Mouse (Mus musculus): ENCODE data around the gene Tbc1d17. TPM values are rescaled to one million over a fixed set of nuclear protein-coding genes. Genes with fewer than 3 reads are reported as not detected.
A peak's percentile ranks its signal among the peaks of the same experiment; 100 is the strongest.

Tbc1d17 gene
- total RNA-seq, 2 experiments from 2014 or later = 33.0 to 38.0 TPM

DNA sequence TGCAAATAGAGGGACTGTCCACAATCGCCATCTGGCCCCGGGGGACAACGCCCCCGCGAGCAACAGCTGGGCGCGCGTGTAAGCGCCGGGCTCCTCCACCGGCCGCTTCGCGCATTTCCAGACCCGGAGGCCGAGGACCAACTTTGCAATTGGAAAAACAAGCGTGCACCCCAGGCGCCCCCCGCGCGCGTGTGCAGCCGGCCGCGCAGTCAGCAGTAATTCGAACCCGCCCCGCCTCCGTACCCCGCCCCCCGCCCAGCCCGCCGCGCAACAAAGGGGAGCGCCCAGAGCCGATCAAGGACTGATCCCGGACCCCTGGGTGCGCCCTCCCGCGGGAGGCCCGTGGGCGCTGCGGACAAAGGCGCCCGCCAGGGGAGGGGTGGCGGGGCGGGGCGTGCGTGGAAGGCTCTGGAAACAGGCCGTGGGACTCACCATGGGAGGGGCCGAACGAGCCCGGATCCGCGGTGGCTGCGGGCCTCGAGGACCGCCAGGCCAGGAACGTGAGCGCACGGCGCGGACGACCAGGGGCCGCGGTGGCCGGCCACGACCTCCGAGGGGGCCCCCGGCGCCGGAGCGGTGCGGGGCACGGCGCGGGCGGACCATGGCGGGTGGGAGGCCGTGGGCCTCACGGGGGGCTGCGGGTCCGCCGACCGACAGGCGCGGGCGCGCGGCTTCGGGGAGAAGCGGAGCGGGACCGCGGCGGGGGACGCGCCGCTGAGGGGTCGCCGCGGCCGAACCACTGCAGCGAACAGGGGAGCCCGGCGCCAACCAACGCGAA is 20.2 kb upstream of the Tbc1d17 start:
- DNase-seq = peak; percentile 78

DNA sequence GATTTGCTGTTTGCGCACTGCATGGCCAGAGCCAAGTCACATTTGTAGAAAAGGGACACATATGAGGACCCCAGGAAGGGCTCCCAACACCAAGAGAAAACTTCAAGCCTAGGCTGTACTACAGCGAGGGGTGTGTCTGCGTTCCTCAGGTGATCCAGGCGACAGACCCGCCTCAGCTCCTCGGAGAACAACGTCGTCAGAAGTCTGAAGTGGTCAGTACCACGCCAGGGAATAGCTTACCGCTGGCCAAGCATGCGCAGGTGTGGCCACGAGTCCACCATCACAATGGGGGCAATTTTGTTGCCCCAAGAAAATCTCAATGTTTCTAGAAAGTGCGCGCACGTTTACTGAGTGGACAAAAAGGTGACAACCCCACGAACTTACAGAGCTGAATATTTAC is 19.6 kb upstream of the Tbc1d17 start:
- DNase-seq = no peak

DNA sequence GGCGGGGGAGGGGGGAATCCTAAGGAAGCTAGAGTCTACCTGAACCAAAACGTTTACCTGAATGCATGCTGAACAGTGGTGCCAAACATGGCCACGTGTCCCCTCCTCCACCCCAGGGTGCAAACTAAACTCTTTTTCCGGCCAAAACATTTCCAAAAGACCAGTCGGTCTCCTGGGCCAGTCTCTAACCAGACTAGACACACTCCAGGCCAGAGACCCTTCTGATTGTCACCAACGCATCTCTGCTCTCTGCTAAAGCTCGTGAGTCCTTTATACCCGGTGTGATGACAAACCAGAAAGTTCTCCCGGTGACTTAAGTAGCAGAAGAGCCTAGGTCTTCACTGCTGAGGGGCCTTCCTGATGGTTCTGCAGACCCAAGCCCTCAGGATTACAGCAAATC is 18.9 kb upstream of the Tbc1d17 start:
- no peak for DNase-seq

DNA sequence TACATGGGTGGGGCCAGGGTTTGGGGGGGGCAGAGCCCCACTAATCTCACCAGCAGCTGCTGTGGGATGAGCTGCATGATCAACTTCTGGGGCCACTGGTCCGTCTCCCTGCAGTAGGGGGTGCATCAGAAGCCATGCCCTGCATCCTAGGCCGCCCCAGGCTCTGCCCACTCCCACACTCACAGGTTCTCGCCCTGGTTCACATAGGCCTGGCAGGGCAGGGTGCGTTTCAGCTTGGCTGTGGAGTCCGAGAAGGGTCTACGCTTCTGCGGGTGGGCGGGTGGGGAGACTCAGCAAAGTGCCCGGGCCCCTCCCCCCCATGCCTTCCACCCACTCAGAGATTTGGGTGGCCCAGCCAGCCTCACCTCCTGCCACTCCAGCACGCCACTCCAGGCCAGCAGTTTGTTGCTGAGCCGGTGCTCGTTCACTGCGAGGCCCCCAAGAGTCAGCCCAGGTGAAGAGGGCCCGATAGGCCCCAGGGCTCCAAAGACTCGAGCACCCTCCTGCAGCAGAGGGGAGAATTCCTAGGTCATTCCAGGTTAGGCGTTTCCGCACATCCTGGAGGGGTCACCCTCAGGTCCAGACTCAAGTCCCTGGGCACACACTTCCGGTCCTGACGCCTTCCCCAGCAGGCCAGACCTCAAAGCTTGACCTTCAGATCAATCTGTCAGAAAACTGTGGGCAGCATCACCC is 18.3 kb upstream of the Tbc1d17 start:
- DNase-seq = no peak

DNA sequence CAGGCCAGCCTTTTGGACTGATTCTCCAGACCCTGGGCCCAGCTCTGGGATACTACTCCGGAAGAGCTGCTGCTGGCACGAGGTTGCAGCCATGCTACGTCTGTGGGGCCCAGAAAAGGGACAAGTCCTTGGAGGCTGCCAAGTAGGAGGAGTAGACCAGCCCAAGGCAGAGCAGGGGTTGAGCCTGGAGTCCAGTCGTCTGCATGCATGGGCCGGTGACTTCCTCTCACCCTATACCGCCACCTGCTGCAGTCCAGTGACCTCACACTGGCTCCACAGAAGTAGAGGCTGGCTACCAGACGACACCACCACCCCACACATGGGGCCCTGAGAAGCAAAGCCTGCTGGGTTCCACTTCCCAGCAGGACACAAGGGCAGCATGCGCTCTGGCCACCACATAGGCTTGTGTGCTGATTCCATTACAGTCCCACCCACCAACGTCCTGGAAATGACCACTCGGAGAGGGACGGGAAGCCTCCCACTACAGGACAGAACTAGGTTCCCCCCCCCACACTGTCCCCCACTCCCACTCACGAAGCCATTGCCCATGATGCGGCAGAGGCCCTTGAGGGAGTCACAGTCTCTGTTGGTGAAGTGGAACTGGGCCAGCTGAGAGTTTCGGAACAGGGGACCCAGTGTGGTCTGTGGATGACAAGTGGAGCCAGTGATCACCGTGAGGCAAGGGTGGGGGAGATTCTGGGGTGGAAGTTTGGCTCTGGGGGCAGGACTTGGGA is 17.6 kb upstream of the Tbc1d17 start:
- peak; percentile 82 for DNase-seq

DNA sequence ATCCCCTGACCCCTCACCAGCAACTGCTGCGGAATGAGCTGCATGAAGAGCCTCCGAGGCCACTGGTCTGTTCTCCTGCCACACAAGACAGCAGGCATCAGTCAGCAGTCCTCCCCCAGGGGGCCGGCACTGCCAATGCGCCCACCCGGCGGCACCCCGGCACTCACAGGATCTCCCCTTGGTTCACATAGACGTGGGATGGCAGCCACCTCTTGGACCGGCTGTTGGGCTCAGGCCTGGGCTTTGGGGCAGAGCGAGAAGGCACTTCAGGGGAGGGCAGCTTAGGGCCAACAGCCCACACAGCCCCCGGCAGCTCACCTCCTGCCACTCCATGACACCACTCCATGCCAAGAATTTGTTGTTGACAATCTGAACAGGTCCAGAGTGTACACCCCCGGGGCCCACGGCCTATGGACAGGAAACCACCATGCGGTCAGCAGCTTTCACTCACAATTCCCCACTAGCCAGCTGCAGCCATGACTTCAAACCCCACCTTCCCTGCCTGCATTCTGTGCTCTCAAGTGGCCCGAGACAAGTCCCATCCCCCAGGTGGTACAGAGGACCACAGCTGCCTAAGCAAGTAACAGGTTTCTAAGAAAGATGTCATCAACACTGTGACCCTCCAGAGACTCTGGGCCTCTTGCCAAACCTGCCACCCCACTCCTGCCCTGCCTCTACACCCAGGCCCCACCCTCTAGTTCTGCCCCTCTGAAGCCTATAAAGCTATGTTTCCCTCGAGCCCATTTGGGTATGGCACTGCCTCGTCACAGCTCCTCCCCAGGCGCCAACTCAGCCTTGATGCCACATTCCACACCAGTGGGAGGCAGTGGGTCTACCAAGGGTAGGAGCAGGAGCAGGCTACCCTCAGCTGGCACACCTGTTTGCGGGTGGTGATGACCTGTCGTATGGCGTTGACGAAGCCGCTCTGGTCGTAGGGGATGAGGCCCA is 16.0 kb upstream of the Tbc1d17 start:
- peak; percentile 62 for DNase-seq

DNA sequence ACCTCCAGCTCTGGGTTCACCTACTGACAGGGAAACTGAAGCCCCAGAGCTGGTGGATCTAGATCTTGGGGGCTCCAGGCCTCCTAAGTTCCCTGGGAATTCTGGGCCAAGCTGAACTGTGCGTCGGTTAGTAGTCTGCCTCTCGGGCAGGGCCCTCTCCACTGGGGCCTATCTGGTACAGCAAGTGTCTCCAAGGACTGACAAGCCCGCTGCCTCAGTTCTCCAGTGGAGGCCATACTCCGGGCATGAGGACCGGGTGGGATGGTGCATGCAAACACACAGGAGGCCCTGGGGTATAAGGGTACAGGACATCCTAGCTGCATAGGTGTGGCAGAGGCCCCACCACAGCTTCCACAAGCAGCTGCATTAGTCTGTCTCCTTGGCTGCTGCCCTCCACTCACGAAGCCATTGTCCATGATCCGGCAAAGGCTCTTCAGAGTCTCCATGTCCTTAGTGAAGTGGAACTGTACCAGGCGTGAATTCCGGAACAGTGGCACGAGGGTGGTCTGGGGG is 15.2 kb upstream of the Tbc1d17 start:
- no peak for DNase-seq

DNA sequence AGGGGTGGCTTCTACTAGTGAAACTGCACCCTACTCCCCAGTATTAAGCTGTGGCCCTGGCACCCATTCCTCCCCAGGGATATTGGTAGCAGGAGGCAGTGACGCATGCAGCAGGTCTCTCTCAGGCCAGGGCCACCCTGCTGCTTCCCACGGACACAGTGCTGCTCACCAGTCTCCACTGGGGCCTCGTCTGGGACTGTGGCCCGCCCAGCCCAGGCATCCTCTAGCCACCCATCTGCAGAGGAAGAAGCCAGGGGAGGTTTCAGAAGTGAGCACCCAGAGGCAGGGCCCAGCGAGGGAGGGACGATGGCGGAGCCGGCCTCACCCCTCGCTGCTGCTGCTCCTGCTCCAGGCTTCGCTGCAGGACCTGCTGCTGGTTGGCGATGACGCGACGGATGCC is 14.3 kb upstream of the Tbc1d17 start:
- DNase-seq = peak; percentile 7

DNA sequence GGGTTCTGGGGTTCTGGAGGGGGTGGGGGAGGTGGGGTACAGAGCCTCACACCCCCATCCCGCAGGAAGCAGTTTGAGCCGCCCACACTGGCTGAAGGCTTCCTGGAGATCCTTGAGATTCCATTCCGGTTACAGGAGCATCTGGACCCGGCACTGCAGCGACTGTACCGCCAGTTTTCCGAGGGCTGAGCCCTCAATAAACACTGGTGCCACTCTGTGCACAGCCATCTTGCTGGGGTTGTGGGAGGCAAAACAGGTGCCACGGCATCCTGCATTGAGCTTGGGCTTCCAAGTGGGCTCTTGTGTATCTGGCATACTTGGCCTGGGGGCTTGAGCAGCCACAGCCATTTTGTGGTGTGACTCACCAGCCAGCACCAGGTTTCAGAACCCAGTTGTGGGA is 13.6 kb upstream of the Tbc1d17 start:
- DNase-seq = no peak

DNA sequence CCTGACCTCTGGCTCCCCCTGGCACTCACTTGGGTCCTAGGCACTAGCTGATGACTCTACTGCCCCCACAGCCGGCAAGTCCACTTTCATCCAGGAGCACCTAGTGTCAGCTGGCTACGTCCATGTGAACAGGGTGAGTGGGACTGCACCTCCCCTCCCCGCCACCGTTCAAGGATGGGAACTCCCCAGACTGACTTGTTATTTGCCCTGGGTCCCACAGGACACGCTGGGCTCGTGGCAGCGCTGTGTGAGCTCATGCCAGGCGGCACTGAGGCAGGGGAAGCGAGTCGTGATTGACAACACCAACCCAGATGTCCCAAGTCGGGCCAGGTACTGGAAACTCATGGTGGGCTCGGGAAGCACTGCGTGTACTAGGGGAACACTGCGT is 12.5 kb upstream of the Tbc1d17 start:
- DNase-seq = no peak

DNA sequence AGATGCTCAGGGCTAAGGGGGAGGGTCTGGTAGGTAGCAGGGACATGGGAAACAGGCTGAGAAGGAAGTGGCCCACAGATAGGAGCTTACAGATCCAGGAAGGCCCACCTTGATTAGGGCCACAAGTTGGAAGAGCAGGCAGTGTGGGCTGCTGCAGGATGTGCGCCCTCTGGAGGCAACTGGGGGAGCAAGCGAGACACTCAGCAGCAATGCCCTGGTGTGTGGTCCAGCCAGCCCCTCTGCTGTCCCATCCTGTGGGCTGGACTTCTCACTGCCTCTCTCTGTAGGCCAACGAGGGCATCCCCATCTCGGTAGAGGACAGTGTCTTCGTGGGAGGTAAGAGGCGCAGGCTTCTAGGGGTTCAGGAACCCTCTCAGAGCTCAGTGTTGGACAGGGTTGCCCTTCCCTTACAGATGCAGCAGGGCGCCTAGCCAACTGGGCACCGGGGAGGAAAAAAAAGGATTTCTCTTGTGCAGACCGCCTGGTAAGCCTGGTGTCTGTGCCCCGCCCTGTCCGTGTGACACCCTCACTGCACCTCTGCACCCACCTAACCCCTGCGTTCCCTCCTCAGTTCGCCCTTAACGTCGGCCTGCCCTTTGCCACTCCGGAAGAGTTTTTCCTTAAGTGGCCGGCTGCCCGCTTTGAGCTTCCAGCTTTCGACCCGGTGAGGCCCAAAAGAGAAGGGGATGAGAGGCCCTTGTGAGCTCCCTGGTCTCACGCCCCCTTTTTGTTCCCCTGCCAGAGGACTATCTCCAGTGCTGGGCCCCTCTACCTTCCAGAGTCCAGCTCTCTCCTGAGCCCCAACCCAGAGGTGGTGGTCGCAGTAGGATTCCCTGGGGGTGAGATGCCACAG is 11.9 kb upstream of the Tbc1d17 start:
- DNase-seq = peak; percentile 86

DNA sequence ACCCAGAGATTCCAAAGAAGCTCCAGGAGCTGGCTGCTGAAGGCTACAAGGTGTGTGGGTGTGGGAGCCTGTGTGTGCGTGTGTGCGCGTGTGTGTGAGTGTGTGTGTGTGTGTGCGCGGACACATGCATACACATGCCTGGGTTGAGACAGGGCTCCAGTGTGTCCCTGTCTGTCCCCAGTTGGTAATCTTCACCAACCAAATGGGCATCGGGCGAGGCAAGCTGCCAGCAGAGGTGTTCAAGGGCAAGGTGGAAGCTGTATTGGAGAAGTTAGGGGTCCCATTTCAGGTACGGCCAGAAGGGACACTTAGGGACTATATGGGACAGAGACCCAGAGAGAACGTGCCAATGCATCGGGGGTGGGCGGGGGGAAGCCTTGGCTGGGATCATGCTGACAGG is 11.0 kb upstream of the Tbc1d17 start:
- DNase-seq = no peak

DNA sequence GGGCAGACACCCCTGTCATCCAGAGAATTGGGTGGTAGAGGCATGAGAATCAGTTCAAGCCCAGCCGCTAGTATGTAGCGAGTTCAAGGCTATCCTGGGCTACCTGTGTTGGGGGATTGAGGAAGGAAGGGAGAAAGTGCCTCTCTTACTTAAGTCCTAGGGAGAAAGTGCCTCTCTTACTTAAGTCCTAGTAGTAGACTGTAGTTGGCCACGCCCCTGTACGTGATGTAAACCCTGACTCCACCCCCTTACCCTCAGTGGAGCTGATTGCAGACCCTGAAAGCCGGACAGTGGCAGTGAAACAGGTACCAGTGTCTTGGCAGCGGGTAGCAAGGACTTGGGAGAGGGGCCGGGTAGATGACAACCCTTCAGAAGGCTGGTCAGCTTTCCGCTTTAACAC is 9.0 kb upstream of the Tbc1d17 start:
- DNase-seq = no peak

DNA sequence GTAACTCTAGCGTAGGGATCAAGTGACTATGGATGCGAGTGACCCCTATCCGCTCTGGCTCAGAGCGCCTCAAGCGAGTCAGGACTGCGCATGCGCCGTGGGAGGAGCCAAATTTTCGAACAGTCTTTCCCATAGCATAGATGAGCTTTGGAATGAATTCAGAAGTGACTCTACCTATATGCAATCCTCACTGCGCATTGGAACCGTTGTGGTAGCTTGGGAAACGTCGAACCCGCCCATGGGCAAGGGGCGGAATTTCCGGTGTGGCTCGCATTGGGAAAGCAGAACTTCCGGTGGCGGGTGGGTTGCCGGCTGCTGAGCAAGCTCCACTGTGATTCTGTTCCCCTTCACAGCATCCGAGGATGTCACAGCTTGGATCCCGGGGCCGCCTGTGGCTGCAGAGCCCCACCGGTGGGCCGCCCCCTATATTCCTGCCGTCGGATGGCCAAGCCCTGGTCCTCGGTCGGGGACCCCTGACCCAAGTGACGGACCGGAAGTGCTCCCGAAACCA is 8.2 kb upstream of the Tbc1d17 start, which contains the start of gene Pnkp:
TSS of gene Pnkp (plus strand) at position 98 of the 511 bp plus-strand sequence.
- DNase-seq = peak; percentile 87

DNA sequence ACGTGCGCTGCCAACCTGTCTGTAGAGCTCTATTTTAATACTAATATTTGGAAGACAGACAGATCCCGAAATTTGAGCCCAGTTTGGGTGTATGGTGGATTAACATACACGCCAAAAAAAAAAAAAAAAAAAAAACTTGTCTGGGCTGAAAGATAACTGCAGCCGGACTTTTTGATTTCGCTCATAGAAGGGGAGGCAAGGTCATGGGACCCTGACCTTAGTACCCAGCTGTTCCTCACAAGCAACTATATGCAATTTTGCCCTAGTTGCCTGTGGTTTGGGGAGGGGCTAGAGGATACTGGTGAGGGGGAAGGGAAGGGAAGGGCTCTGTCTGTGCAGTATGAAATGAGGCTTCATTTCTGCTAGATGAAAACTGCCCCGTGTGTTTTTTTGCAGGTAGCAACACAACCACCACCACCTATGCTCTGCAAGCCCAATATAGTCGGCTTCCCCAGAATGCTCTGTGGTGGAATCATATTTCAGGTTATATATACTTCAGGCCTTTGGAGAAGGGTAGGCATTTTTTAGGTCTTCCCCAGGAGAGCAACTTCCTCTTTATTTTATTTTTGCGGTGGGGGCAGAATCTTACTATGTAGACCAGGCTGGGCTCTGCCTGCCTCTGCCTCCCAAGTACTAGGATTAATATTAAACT is 7.5 kb upstream of the Tbc1d17 start:
- no peak for DNase-seq

DNA sequence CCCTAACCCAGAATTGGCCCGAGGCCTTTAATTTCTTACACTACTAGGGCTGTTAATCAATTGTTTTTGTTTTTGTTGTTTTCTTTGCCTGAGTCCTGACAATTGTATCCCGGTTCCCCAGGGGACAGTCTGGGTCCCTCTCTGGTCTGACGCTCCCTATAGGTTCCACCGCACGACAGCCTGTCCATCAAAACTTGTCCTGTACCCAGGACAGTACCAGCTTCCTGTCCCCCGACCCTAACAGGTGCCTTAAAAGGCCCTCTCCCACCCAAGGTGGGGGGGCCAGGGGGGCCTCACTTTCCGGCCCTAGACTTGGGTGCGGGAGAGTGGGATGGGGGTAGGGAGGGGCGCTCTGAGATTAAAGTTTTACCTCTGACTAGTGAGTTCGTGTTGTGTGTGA is 6.2 kb upstream of the Tbc1d17 start:
- no peak for DNase-seq

DNA sequence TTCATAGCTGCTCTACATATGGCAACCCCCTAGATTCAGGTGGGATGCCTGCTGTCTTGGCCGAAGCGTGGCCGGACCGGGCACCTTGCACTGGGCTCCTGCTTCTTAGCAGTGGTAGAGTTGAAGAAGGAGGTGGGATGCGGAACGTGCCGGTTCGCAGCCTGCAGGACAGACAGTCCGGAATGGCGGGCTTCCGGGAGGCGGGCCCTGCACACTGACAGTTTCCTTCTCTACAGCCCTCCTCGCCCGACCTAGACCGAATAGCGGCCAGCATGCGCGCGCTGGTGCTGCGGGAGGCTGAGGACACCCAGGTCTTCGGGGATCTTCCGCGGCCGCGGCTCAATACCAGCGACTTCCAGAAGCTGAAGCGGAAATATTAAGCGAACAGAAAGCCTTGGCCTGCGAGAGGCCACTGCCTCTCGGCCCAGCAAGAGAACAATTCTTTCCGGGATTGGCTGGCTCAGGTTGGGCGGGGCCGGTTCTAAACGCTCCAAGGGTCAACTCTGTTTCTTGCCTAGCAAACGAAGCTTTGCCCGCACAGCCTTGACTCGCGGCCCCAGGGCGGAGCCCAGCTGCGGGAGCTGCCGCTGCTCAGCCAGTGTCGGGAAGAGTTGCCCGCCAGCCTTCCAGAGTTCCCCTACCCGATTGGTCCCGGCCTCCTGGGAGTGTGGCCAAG is 5.6 kb upstream of the Tbc1d17 start:
- peak; percentile 88 for DNase-seq

DNA sequence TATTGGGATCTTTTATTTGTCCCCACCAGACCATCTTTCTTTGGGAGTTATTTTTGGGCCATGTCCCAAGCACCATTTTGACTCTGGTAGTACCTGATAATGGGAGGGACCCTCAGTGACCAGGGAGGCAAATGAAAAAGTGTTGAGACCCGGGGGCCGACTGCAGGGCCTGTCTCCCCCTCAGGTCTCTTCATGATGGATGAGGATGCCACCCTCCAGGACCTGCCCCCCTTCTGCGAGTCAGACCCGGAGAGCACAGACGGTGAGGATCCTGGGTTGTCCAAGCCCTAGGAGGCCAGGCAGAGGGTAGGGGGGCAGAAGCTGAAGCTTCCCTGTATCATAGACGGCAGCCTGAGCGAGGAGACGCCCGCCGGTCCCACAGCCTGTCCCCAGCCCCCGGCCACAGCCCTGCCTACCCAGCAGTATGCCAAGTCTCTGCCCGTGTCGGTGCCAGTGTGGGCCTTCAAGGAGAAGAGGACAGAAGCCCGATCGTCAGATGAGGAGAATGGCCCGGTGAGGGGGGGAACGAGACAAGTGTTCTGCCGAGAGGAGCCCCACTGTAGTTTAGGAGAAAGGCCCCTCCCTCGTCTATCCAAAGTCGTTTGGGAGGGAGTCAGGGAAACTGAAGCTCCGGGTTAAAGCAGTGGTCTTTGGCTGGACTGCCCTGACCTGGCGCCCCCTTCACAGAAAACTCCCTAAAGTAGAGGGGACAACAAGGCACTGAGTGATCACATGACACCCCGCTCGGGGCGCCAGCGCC is 4.9 kb upstream of the Tbc1d17 start:
- peak; percentile 32 for DNase-seq

DNA sequence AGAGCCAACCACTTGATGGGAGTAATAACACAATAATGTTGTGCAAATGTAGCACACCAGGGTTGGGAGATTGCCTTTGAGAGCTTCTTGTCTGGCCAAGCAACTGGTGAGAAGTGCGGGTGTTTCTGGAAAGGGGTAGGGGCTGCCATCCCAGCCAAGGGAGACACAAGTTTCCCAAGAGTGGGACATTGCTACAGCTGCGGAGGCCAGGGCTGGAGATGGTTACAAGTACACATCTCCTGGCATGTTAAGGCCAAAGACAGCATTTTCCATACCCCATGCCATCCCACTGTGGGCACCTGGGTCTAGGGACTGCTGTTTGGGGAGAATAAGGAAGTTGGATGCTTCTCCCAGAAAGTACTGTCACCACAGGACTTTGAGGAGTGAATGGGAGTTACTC is 4.2 kb upstream of the Tbc1d17 start:
- DNase-seq = no peak

All from heart, postnatal 4 days (tissue).